8 mouse cellular contexts compared by ENCODE assay signal in the genomic region with DNA sequence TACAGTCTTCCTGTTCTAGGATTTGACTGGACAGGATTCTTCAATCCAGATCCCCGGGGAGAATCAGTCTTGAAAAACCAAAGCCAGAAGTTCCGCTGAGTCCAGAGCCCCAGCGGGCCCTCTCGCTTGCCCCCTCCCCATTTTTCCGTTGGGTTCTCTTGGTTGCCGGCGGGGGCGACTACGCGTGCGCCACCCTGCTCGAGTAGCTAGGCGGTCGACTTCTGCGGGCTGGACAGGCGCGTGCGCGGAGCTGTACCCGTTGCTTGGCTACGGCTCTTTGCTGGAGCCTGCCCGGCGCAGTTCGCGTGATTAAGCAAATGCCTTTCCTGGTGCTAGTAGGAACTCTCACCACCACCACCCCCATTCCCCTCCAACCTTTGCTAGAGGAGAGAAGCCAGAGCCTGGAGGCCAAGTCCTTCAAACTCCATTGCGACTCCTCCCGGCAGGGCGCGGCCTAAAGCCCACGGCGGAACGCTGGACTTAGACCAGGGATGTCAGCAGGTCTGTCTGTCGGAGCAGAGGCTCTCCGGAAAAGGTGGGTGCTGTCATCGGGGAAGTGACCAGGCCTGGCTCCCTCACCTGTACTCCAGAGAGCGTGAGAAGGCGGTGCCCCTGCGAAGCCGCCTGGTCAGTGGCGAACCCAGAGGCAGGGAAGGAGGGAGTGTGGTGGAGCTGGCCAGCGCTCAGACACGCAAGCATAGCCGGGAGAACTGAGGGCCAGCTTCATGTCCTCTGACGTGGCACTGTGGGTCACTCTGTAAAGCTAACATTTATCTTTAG. TPM values are rescaled to one million over a fixed set of nuclear protein-coding genes. Genes with fewer than 3 reads are reported as not detected.
DNase-seq lines count a peak whose midpoint lies in the region; ATAC-seq and TF ChIP-seq lines count a peak whose summit lies in the region.

No protein-coding gene starts in this region.

- H3K79me2 ChIP-seq in liver, adult 2 months (ENCODE audit: control insufficient read depth, insufficient read depth, low read length): peaks cover 32% of the 10 kb centered on the region; the same call in 1 of the 2 replicates

- peak; percentile 91 for ATAC-seq in embryonic facial prominence, embryonic 15.5 days (ENCODE audit: insufficient number of reproducible peaks, low FRiP score, low TSS enrichment, low read depth)
- ATAC-seq in heart, embryonic 11.5 days (replicated peaks; ENCODE audit: insufficient number of reproducible peaks, low FRiP score, low TSS enrichment): peak; percentile 85

- DNase-seq in thymus, postnatal 0 days (ENCODE audit: low spot score): peak; percentile 93
- no peak for DNase-seq in thymus, postnatal 25 days
- DNase-seq in kidney, postnatal 10 days: peak; percentile 96
- DNase-seq in liver, adult 2 months (ENCODE audit: extremely low read depth, low read depth, low spot score): peak; percentile 86
- peak; percentile 86 to 97 for DNase-seq in monocyte, adult 2 months (ENCODE audit: low read depth in 1 of 2, low spot score in 2 of 2)

- H3K4me3 ChIP-seq in embryonic facial prominence, embryonic 15.5 days (replicated peaks): peak overlapping the region; percentile 66
- peak overlapping the region; percentile 93 for H3K4me3 ChIP-seq in heart, embryonic 11.5 days (ENCODE audit: low read depth, low read length)
- peak overlapping the region; percentile 63 for H3K4me3 ChIP-seq in liver, adult 2 months (ENCODE audit: insufficient read depth, low read depth, low read length)
- H3K4me3 ChIP-seq in testis, adult 2 months (ENCODE audit: control insufficient read depth, low read depth, low read length): peak overlapping the region; percentile 81

- H3K36me3 ChIP-seq in embryonic facial prominence, embryonic 15.5 days: peaks cover 19% of the 10 kb centered on the region
- H3K36me3 ChIP-seq in heart, embryonic 11.5 days (ENCODE audit: control insufficient read depth, insufficient read depth, low read length): no peaks in the 10 kb centered on the region
- peaks cover 9% of the 10 kb centered on the region for H3K36me3 ChIP-seq in liver, adult 2 months (ENCODE audit: control insufficient read depth, insufficient read depth, low read length)
- no peaks in the 10 kb centered on the region for H3K36me3 ChIP-seq in testis, adult 2 months (ENCODE audit: control insufficient read depth, insufficient read depth, low read length)

- peak overlapping the region; percentile 91 for H3K27ac ChIP-seq in embryonic facial prominence, embryonic 15.5 days (replicated peaks)
- peak overlapping the region; percentile 91 for H3K27ac ChIP-seq in heart, embryonic 11.5 days (ENCODE audit: low read depth, low read length)
- peak overlapping the region; percentile 83 for H3K27ac ChIP-seq in liver, adult 2 months (replicated peaks; ENCODE audit: insufficient read depth, low read depth, low read length)
- peak overlapping the region; percentile 96 for H3K27ac ChIP-seq in testis, adult 2 months (ENCODE audit: control insufficient read depth, insufficient read depth, low read depth, low read length)

- TF ChIP-seq POLR2A in liver, adult 2 months (IDR thresholded peaks at IDR 0.05; ENCODE audit: extremely low read depth, insufficient read depth, low read length): no peak; the same call in 1 of the 2 replicates
- TF ChIP-seq POLR2A in testis, adult 2 months (IDR thresholded peaks at IDR 0.05; ENCODE audit: control insufficient read depth, low read depth, low read length): 0 out of 2 replicates have a peak, but pooled peaks have one; percentile 40

- H3K9me3 ChIP-seq in embryonic facial prominence, embryonic 15.5 days (replicated peaks): no peaks in the 10 kb centered on the region
- no peaks in the 10 kb centered on the region for H3K9me3 ChIP-seq in heart, embryonic 11.5 days (replicated peaks; ENCODE audit: control insufficient read depth, low read length)

- no peaks in the 10 kb centered on the region for H3K27me3 ChIP-seq in embryonic facial prominence, embryonic 15.5 days
- no peaks in the 10 kb centered on the region for H3K27me3 ChIP-seq in heart, embryonic 11.5 days (ENCODE audit: control insufficient read depth, insufficient read depth, low read length)
- H3K27me3 ChIP-seq in liver, adult 2 months (ENCODE audit: control insufficient read depth, insufficient read depth, low read length): no peaks in the 10 kb centered on the region
- no peaks in the 10 kb centered on the region for H3K27me3 ChIP-seq in testis, adult 2 months (ENCODE audit: control insufficient read depth, insufficient read depth, low read length)

- no peak for TF ChIP-seq CTCF in liver, adult 2 months (IDR thresholded peaks at IDR 0.05; ENCODE audit: low read depth, low read length)
- TF ChIP-seq CTCF in testis, adult 2 months (IDR thresholded peaks at IDR 0.05; ENCODE audit: control insufficient read depth, insufficient read depth, insufficient replicate concordance, low read depth, low read length): no peak; the same call in 1 of the 2 replicates

- peaks cover 35% of the 10 kb centered on the region for H3K4me1 ChIP-seq in embryonic facial prominence, embryonic 15.5 days
- peaks cover 15% of the 10 kb centered on the region for H3K4me1 ChIP-seq in heart, embryonic 11.5 days (ENCODE audit: control insufficient read depth, insufficient read depth, low read length)
- H3K4me1 ChIP-seq in liver, adult 2 months (ENCODE audit: control insufficient read depth, insufficient read depth, low read length): peaks cover 8% of the 10 kb centered on the region
- H3K4me1 ChIP-seq in testis, adult 2 months (ENCODE audit: control insufficient read depth, insufficient read depth, low read length): peaks cover 4% of the 10 kb centered on the region

- peak overlapping the region; percentile 80 for H3K4me2 ChIP-seq in embryonic facial prominence, embryonic 15.5 days (replicated peaks)
- peak overlapping the region; percentile 72 for H3K4me2 ChIP-seq in heart, embryonic 11.5 days

- WGBS in embryonic facial prominence, embryonic 15.5 days: under 1% methylated on average over 44 of the region's 44 CpGs
- under 1% methylated on average over 44 of the region's 44 CpGs for WGBS in heart, embryonic 11.5 days (ENCODE audit: insufficient replicate concordance)
- under 1% methylated on average over 44 of the region's 44 CpGs for WGBS in liver, adult 2 months

- H3K9ac ChIP-seq in embryonic facial prominence, embryonic 15.5 days: peak overlapping the region; percentile 52
- H3K9ac ChIP-seq in heart, embryonic 11.5 days (ENCODE audit: low read depth, low read length): peak overlapping the region; percentile 75
- H3K9ac ChIP-seq in liver, adult 2 months (ENCODE audit: low read depth, low read length): peak overlapping the region; percentile 75

RNA-seq across cellular contexts. Expression of a gene that starts 0.8 kb away (rescaled TPM):
- 12.4 and 12.9 TPM in 2 replicates for polyA plus RNA-seq in thymus, postnatal 0 days (2015; fragmentation: Nextera tagmentation; extraction: Ambion mirVana)
- 25.9 and 27.0 TPM in 2 replicates for polyA plus RNA-seq in embryonic facial prominence, embryonic 15.5 days (2015; fragmentation: Nextera tagmentation; extraction: Ambion mirVana)
- 23.6 and 27.1 TPM in 2 replicates for polyA plus RNA-seq in heart, embryonic 11.5 days (2014; fragmentation: Nextera tagmentation; extraction: Ambion mirVana)
- 44.5 and 53.2 TPM in 2 replicates for total RNA-seq in liver, adult 2 months (2014; rRNA removed)
- polyA plus RNA-seq in liver, adult 2 months (2012; rRNA removed): 70.5 and 78.2 TPM in 2 replicates
- 58.1 and 58.6 TPM in 2 replicates for polyA plus RNA-seq in testis, adult 2 months (2012; rRNA removed)

RNA-seq across cellular contexts. Expression of a gene that starts 36.9 kb away (rescaled TPM):
- polyA plus RNA-seq in thymus, postnatal 0 days (2015; fragmentation: Nextera tagmentation; extraction: Ambion mirVana): 13.9 and 14.1 TPM in 2 replicates
- 23.2 and 25.1 TPM in 2 replicates for polyA plus RNA-seq in embryonic facial prominence, embryonic 15.5 days (2015; fragmentation: Nextera tagmentation; extraction: Ambion mirVana)
- 14.1 and 14.2 TPM in 2 replicates for polyA plus RNA-seq in heart, embryonic 11.5 days (2014; fragmentation: Nextera tagmentation; extraction: Ambion mirVana)
- 2.4 and 4.4 TPM in 2 replicates for total RNA-seq in liver, adult 2 months (2014; rRNA removed)
- polyA plus RNA-seq in liver, adult 2 months (2012; rRNA removed): 7.1 and 8.7 TPM in 2 replicates
- 67.3 and 71.0 TPM in 2 replicates for polyA plus RNA-seq in testis, adult 2 months (2012; rRNA removed)

RNA-seq across cellular contexts. Expression of a gene that starts 56.7 kb away (rescaled TPM):
- polyA plus RNA-seq in thymus, postnatal 0 days (2015; fragmentation: Nextera tagmentation; extraction: Ambion mirVana): 81.8 and 83.4 TPM in 2 replicates
- 90.4 and 92.6 TPM in 2 replicates for polyA plus RNA-seq in embryonic facial prominence, embryonic 15.5 days (2015; fragmentation: Nextera tagmentation; extraction: Ambion mirVana)
- polyA plus RNA-seq in heart, embryonic 11.5 days (2014; fragmentation: Nextera tagmentation; extraction: Ambion mirVana): 112 and 134 TPM in 2 replicates
- total RNA-seq in liver, adult 2 months (2014; rRNA removed): 38.2 and 40.8 TPM in 2 replicates
- 35.7 and 52.0 TPM in 2 replicates for polyA plus RNA-seq in liver, adult 2 months (2012; rRNA removed)
- 65.5 and 74.1 TPM in 2 replicates for polyA plus RNA-seq in testis, adult 2 months (2012; rRNA removed)

RNA-seq across cellular contexts. Expression of a gene that starts 56.7 kb away (rescaled TPM):
- polyA plus RNA-seq in thymus, postnatal 0 days (2015; fragmentation: Nextera tagmentation; extraction: Ambion mirVana): 164 and 184 TPM in 2 replicates
- 120 and 141 TPM in 2 replicates for polyA plus RNA-seq in embryonic facial prominence, embryonic 15.5 days (2015; fragmentation: Nextera tagmentation; extraction: Ambion mirVana)
- polyA plus RNA-seq in heart, embryonic 11.5 days (2014; fragmentation: Nextera tagmentation; extraction: Ambion mirVana): 87.4 and 89.1 TPM in 2 replicates
- total RNA-seq in liver, adult 2 months (2014; rRNA removed): 31.5 and 32.8 TPM in 2 replicates
- 41.0 and 45.0 TPM in 2 replicates for polyA plus RNA-seq in liver, adult 2 months (2012; rRNA removed)
- polyA plus RNA-seq in testis, adult 2 months (2012; rRNA removed): 388 and 401 TPM in 2 replicates
